Mouse (Mus musculus) kidney, adult 2 months (tissue): ENCODE measurements at regions not wholly inside any gene's neighbourhood (a gene's known extent, or its start where the extent isn't known, plus 50 kb on each side); places are given as distances from the start of the nearest gene placed in this dataset.

Source experiments
- CTCF ChIP-seq: fragments of 200-500 bp; conservative IDR thresholded peaks from 2 replicates; pipeline ENCODE4 v1.5.1; 2011; ENCODE audit warnings: low read depth, mild to moderate bottlenecking, control low read depth, low read length, moderate library complexity, mixed read lengths; ENCODE audit not compliant: insufficient read depth, insufficient read length
- POLR2A ChIP-seq: fragments of 200-500 bp; IDR thresholded peaks from one replicate; pipeline ENCODE4 v1.6.1; 2011; ENCODE audit warnings: low read depth, low read length, control low read depth

DNA sequence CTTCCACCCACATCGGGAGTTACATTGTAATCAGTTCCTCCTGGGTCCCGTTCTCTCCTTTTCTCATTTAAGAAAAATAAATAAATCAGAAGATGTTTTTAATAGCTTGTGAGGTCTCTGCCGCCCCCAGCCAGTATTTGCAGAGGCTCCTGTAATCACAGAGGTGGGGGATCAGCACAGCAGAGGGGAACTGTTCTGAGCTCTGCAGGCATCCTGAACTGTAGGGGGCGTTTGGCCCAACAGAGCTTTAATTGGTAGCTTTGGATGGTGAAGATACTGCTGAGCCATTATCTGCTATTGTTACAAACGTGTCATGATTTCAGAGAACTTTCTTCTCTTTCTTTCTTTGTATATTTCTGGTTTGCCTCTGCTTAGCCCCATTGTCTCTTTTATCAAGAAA, 293.9 kb downstream of the Cdh26 start:
- TF ChIP-seq CTCF (no peak), POLR2A (no peak)
